Mouse (Mus musculus): Measurements from ENCODE around the gene Eif4e2. TPM values are rescaled to one million over a fixed set of nuclear protein-coding genes. Genes with fewer than 3 reads are reported as not detected.

Eif4e2 gene
- polyA plus RNA-seq (2014; fragmentation: Illumina TruSeq; extraction: RNeasy Lipid Tissue Mini Kit (QIAGEN cat#74804); ENCODE audit: low read depth, low replicate concordance), result 26.8 TPM

DNA sequence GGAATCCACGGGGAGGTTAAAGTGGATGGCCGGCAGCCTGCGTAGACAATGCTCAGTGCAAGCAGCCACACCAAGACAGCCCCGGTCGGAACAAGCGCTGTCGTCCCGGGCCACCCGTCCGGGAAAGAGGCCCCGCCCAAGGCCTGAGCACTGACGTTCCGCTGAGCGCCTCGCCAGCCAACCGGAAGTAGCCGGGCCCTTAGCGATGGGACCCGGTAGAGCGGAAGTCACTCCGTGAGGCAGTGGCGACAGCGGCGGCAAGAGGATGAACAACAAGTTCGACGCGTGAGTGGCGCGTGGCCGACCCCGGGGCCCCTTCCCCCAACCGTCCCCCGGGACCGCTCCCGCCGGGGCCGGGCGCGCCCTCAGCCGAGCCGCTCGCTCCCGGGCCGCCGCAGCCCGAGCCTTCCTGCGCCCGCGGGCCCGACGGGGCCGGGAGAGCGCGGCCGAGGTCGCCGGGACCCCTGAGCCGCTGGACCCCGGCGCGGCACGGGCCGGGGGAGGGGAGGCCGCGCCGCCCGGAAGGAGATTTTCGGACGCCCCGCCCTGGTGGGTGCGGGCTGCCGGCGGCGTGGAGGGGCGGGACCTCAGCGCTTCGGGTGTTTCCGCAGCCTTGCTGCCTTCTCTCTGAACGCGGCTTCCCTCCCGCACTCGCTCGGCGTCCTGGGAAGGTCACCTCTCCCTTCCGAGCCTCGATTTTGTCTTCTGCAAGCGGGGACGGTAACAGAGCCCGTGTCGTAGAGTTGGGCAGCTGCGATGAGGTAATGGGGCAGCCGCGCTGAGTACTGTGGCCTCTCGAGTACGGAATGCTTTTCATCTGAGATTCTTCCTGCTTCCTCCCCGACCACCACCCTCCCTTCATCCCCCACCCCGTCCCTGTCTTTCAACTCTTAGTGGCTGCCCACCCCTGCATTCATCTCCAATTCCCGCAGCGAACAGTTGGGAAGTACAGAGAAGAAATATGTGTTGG lies at the start of gene Eif4e2:
Eif4e2 (plus strand) TSS at position 180 of the 970 bp plus-strand sequence.

DNA sequence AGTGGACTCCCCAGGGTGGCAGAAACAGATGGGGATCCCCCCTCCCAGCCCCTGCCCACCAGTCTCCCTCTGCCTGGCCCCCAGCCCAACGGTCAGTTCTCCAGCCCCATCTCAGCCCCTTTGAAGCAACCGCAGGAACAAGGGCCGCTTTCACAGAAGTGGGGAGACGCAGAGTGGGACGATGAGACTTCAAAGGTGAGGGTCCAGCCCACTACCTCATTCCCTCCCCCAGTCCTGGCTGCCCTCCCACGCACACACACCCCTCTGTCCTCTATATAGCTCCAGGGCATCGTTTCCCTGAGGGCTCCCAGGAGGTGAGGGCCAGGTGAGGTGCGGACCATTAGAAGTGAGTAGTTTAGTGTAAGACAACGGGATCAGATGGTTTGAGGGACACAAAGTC lies 30.7 kb upstream of the Eif4e2 start, which contains the start of gene Prss56:
Prss56 (plus strand) TSS at position 301 of the 400 bp plus-strand sequence.

DNA sequence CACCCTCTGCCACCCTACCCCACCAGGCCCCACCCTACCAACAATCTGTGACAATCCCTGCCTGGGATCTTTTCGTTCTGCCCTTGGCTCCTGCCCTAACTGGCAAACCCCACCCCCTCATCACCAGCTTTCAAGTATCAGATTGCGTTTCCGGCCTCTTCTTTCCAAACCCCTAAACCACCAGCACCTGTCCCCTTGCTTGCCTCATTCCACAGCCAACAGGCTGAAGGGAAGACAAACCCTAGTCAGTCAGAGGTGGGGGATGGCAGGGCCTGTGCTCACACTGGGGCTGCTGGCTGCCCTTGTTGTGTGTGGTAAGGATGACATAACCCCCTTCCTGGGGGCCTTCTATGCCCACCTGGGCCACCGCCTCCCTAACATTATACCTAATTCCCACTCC lies 23.3 kb upstream of the Eif4e2 start, which contains the start of gene Chrnd:
Chrnd (plus strand) TSS at position 179 of the 400 bp plus-strand sequence.

GRCm38 (mm10) chr1:87204465-87204864 lies 9.2 kb upstream of the Eif4e2 start, which contains the start of gene Chrng:
Gene Chrng (plus strand): TSS chr1:87204657.

GRCm38 (mm10) chr1:87264134-87265006 lies 50.7 kb downstream of the Eif4e2 start, which contains the start of gene Efhd1:
Gene Efhd1 (plus strand): TSS chr1:87264363.

Other genes starting within 250 kb of the Eif4e2 start
- not detected for gene Alppl2, start 124.0 kb upstream of the Eif4e2 start, polyA plus RNA-seq (2014; fragmentation: Illumina TruSeq; extraction: RNeasy Lipid Tissue Mini Kit (QIAGEN cat#74804); ENCODE audit: low read depth, low replicate concordance)
- not detected for gene Alpi, start 112.3 kb upstream of the Eif4e2 start, polyA plus RNA-seq (2014; fragmentation: Illumina TruSeq; extraction: RNeasy Lipid Tissue Mini Kit (QIAGEN cat#74804); ENCODE audit: low read depth, low replicate concordance)
- gene Akp3, start 88.9 kb upstream of the Eif4e2 start, polyA plus RNA-seq (2014; fragmentation: Illumina TruSeq; extraction: RNeasy Lipid Tissue Mini Kit (QIAGEN cat#74804); ENCODE audit: low read depth, low replicate concordance), result not detected
- gene Ecel1, start 57.4 kb upstream of the Eif4e2 start, polyA plus RNA-seq (2014; fragmentation: Illumina TruSeq; extraction: RNeasy Lipid Tissue Mini Kit (QIAGEN cat#74804); ENCODE audit: low read depth, low replicate concordance), result not detected
- not detected for gene Prss56, start 30.6 kb upstream of the Eif4e2 start, polyA plus RNA-seq (2014; fragmentation: Illumina TruSeq; extraction: RNeasy Lipid Tissue Mini Kit (QIAGEN cat#74804); ENCODE audit: low read depth, low replicate concordance)
- not detected for gene Chrnd, start 23.3 kb upstream of the Eif4e2 start, polyA plus RNA-seq (2014; fragmentation: Illumina TruSeq; extraction: RNeasy Lipid Tissue Mini Kit (QIAGEN cat#74804); ENCODE audit: low read depth, low replicate concordance)
- not detected for gene Chrng, start 9.3 kb upstream of the Eif4e2 start, polyA plus RNA-seq (2014; fragmentation: Illumina TruSeq; extraction: RNeasy Lipid Tissue Mini Kit (QIAGEN cat#74804); ENCODE audit: low read depth, low replicate concordance)
- 324 TPM for gene Efhd1, start 50.4 kb downstream of the Eif4e2 start, polyA plus RNA-seq (2014; fragmentation: Illumina TruSeq; extraction: RNeasy Lipid Tissue Mini Kit (QIAGEN cat#74804); ENCODE audit: low read depth, low replicate concordance)
- gene Gigyf2, start 113.1 kb downstream of the Eif4e2 start, polyA plus RNA-seq (2014; fragmentation: Illumina TruSeq; extraction: RNeasy Lipid Tissue Mini Kit (QIAGEN cat#74804); ENCODE audit: low read depth, low replicate concordance), result 114 TPM
- 2.8 TPM for gene Kcnj13, start 180.8 kb downstream of the Eif4e2 start, polyA plus RNA-seq (2014; fragmentation: Illumina TruSeq; extraction: RNeasy Lipid Tissue Mini Kit (QIAGEN cat#74804); ENCODE audit: low read depth, low replicate concordance)

Measured in kidney, adult 10 weeks (tissue).